Mouse (Mus musculus) liver (tissue): ENCODE data around the gene Gm17535.
"Not testable (repeated sequence)": the region's sequence is repeated elsewhere in the genome, so short reads cannot be mapped to it uniquely, and the experiment has no call there.

Experiments
- DNase-seq: peaks from one replicate; pipeline ENCODE4 v3.0.0-alpha.2; 2020; ENCODE audit warnings: mixed read lengths

Gene Gm17535

GRCm38 (mm10) chr9:3024912-3025467, 9.4 kb upstream of the Gm17535 start, which contains the start of gene Gm10717:
Gene Gm10717, plus strand, starts transcription at chr9:3025417.
- DNase-seq, result not testable (repeated sequence)

GRCm38 (mm10) chr9:3025653-3026052, 8.7 kb upstream of the Gm17535 start:
- not testable (repeated sequence) for DNase-seq

- not testable (repeated sequence) for DNase-seq
Observed at GRCm38 (mm10) chr9:3026136-3026535, 8.3 kb upstream of the Gm17535 start.

GRCm38 (mm10) chr9:3026741-3027140, 7.7 kb upstream of the Gm17535 start:
- not testable (repeated sequence) for DNase-seq

GRCm38 (mm10) chr9:3027200-3027599, 7.2 kb upstream of the Gm17535 start:
- DNase-seq, result peak; percentile 47

- not testable (repeated sequence) for DNase-seq
Observed at GRCm38 (mm10) chr9:3029276-3030000, 5.0 kb upstream of the Gm17535 start.

GRCm38 (mm10) chr9:3030677-3031318, 3.6 kb upstream of the Gm17535 start:
- DNase-seq, result peak; percentile 78

- not testable (repeated sequence) for DNase-seq
Observed at GRCm38 (mm10) chr9:3036577-3036976, 2.2 kb downstream of the Gm17535 start, which contains the start of gene Gm10715. Gene Gm10715, plus strand, starts transcription at chr9:3036877.

GRCm38 (mm10) chr9:3038161-3038560, 3.8 kb downstream of the Gm17535 start:
- not testable (repeated sequence) for DNase-seq
